Mouse (Mus musculus) limb, embryonic 13.5 days (tissue): ENCODE data around the gene Haus2. TPM values are rescaled to one million over a fixed set of nuclear protein-coding genes. Genes with fewer than 3 reads are reported as not detected.

ENCODE experiments used
- ATAC-seq: fragments of 200-750 bp; cut with Nextera tagmentation; 2 replicates; pipeline ENCODE4 v1.8.0; 2017; ENCODE audit warnings: low read depth, moderate number of reproducible peaks, moderate TSS enrichment; ENCODE audit not compliant: low FRiP score
- H3K27ac ChIP-seq: fragments of 300-500 bp; sonication (generic); 2 replicates; pipeline ENCODE4 v1.5.1; 2015; ENCODE audit warnings: inconsistent platforms, mild to moderate bottlenecking, moderate library complexity
- H3K27me3 ChIP-seq: fragments of 300-500 bp; sonication (generic); 2 replicates; pipeline ENCODE4 v1.6.1; 2015; ENCODE audit warnings: mild to moderate bottlenecking, inconsistent platforms
- H3K36me3 ChIP-seq: fragments of 300-500 bp; sonication (generic); 2 replicates; pipeline ENCODE4 v1.6.1; 2015; ENCODE audit warnings: inconsistent platforms, mild to moderate bottlenecking, moderate library complexity
- H3K4me1 ChIP-seq: fragments of 300-500 bp; sonication (generic); 2 replicates; pipeline ENCODE4 v1.6.1; 2015; ENCODE audit warnings: inconsistent platforms
- H3K4me2 ChIP-seq: fragments of 300-500 bp; sonication (generic); replicated peaks from 2 replicates; pipeline ENCODE4 v1.6.1; 2015; ENCODE audit warnings: inconsistent platforms, mild to moderate bottlenecking, moderate library complexity
- H3K4me3 ChIP-seq: fragments of 300-500 bp; sonication (generic); 2 replicates; pipeline ENCODE4 v1.5.1; 2015; ENCODE audit warnings: moderate library complexity, mild to moderate bottlenecking, inconsistent platforms
- H3K9ac ChIP-seq: fragments of 300-500 bp; sonication (generic); 2 replicates; pipeline ENCODE4 v1.6.1; 2015; ENCODE audit warnings: mild to moderate bottlenecking, inconsistent platforms
- H3K9me3 ChIP-seq: fragments of 300-500 bp; sonication (generic); 2 replicates; pipeline ENCODE4 v1.6.1; 2016; ENCODE audit warnings: inconsistent platforms
- WGBS: fragments of 180-500 bp; shearing (Covaris S2); methylation state at CpG from one replicate; pipeline ENCODE4 v1.1.7; 2015; 5-methylcytosine and 5-hydroxymethylcytosine counted together
- polyA plus RNA-seq: library from polyadenylated mRNA; unstranded; fragments of >200 nt; fragmentation: Nextera tagmentation; extraction: Ambion mirVana; gene quantifications from 2 replicates; pipeline ENCODE4 v1.2.1, GENCODE M21; 2015

The Haus2 gene
- polyA plus RNA-seq, 1 experiment from 2014 or later = 26.4 TPM

GRCm38 (mm10) chr2:120575121-120575520, 34.1 kb upstream of the Haus2 start:
- 39% methylated on average over 3 of the region's 3 CpGs for WGBS
- 0 out of 2 replicates have a peak overlapping the region, but pooled peaks have one; percentile 0 for H3K4me2 ChIP-seq
- peaks cover 26% of the 10 kb centered on the region for H3K4me1 ChIP-seq
- H3K9me3 ChIP-seq = no peaks in the 10 kb centered on the region
- no peak overlapping the region for H3K9ac ChIP-seq
- H3K27me3 ChIP-seq = no peaks in the 10 kb centered on the region
- no peak overlapping the region for H3K4me3 ChIP-seq
- H3K27ac ChIP-seq = no peak overlapping the region
- H3K36me3 ChIP-seq = peaks cover 16% of the 10 kb centered on the region
- ATAC-seq = no peak

GRCm38 (mm10) chr2:120575978-120576377, 33.2 kb upstream of the Haus2 start:
- Histone ChIP-seq H3K27me3 (no peaks in the 10 kb centered on the region), H3K4me3 (no peak overlapping the region), H3K9me3 (no peaks in the 10 kb centered on the region), H3K36me3 (peaks cover 16% of the 10 kb centered on the region), H3K4me1 (peaks cover 26% of the 10 kb centered on the region), H3K9ac (no peak overlapping the region), H3K4me2 (no peak overlapping the region), H3K27ac (no peak overlapping the region)
- no peak for ATAC-seq
- WGBS = 87% methylated on average over 2 of the region's 2 CpGs

- Histone ChIP-seq H3K36me3 (0 out of 2 replicates have a peak, but pooled peaks cover 5% of the 10 kb centered on the region), H3K4me2 (no peak overlapping the region), H3K4me1 (peaks cover 26% of the 10 kb centered on the region), H3K9me3 (no peaks in the 10 kb centered on the region), H3K4me3 (no peak overlapping the region), H3K27ac (no peak overlapping the region), H3K9ac (no peak overlapping the region), H3K27me3 (no peaks in the 10 kb centered on the region)
- ATAC-seq = no peak
- WGBS = 70% methylated on average over 4 of the region's 4 CpGs
These were observed 31.4 kb upstream of the Haus2 start for GRCm38 (mm10) chr2:120577799-120578198.

GRCm38 (mm10) chr2:120578286-120578685, 30.9 kb upstream of the Haus2 start:
- no peak overlapping the region for H3K27ac ChIP-seq
- ATAC-seq = no peak
- 81% methylated on average over 5 of the region's 5 CpGs for WGBS

GRCm38 (mm10) chr2:120589759-120590158, 19.4 kb upstream of the Haus2 start:
- H3K4me1 ChIP-seq = no peaks in the 10 kb centered on the region
- H3K9me3 ChIP-seq = no peaks in the 10 kb centered on the region
- 87% methylated on average over 5 of the region's 5 CpGs for WGBS
- no peak overlapping the region for H3K4me2 ChIP-seq
- no peak overlapping the region for H3K4me3 ChIP-seq
- no peaks in the 10 kb centered on the region for H3K27me3 ChIP-seq
- ATAC-seq = no peak
- peaks cover 75% of the 10 kb centered on the region for H3K36me3 ChIP-seq
- H3K9ac ChIP-seq = no peak overlapping the region
- no peak overlapping the region for H3K27ac ChIP-seq

More at GRCm38 (mm10) chr2:120578286-120578685, 30.9 kb upstream of the Haus2 start:
- H3K4me3 ChIP-seq = no peak overlapping the region
- H3K4me2 ChIP-seq = no peak overlapping the region
- H3K9me3 ChIP-seq = no peaks in the 10 kb centered on the region
- H3K36me3 ChIP-seq = 0 out of 2 replicates have a peak, but pooled peaks cover 5% of the 10 kb centered on the region
- H3K27me3 ChIP-seq = no peaks in the 10 kb centered on the region
- no peak overlapping the region for H3K9ac ChIP-seq
- peaks cover 26% of the 10 kb centered on the region for H3K4me1 ChIP-seq

- no peak overlapping the region for H3K27ac ChIP-seq
- H3K36me3 ChIP-seq = peaks cover 72% of the 10 kb centered on the region
- no peak overlapping the region for H3K9ac ChIP-seq
- no peak overlapping the region for H3K4me3 ChIP-seq
- H3K9me3 ChIP-seq = no peaks in the 10 kb centered on the region
- ATAC-seq = no peak
- H3K4me2 ChIP-seq = no peak overlapping the region
- WGBS = 86% methylated on average over 1 of the region's 1 CpGs
- no peaks in the 10 kb centered on the region for H3K4me1 ChIP-seq
- H3K27me3 ChIP-seq = no peaks in the 10 kb centered on the region
These were observed 17.0 kb upstream of the Haus2 start for GRCm38 (mm10) chr2:120592227-120592626.

GRCm38 (mm10) chr2:120597734-120598133, 11.4 kb upstream of the Haus2 start:
- ATAC-seq = no peak
- WGBS = 87% methylated on average over 2 of the region's 2 CpGs
- Histone ChIP-seq H3K27ac (no peak overlapping the region), H3K4me1 (no peaks in the 10 kb centered on the region), H3K4me2 (no peak overlapping the region), H3K9me3 (no peaks in the 10 kb centered on the region), H3K9ac (no peak overlapping the region), H3K36me3 (peaks cover 85% of the 10 kb centered on the region), H3K4me3 (no peak overlapping the region), H3K27me3 (no peaks in the 10 kb centered on the region)

- H3K4me1 ChIP-seq = no peaks in the 10 kb centered on the region
These were observed 9.7 kb upstream of the Haus2 start for GRCm38 (mm10) chr2:120599506-120599905.

GRCm38 (mm10) chr2:120606021-120606690, 3.0 kb upstream of the Haus2 start:
- H3K27me3 ChIP-seq = no peaks in the 10 kb centered on the region
- H3K36me3 ChIP-seq = peaks cover 20% of the 10 kb centered on the region
- H3K4me2 ChIP-seq = no peak overlapping the region
- H3K27ac ChIP-seq = no peak overlapping the region
- H3K9me3 ChIP-seq = no peaks in the 10 kb centered on the region
- H3K4me3 ChIP-seq = no peak overlapping the region
- H3K9ac ChIP-seq = no peak overlapping the region
- H3K4me1 ChIP-seq = peaks cover 20% of the 10 kb centered on the region
- WGBS = 84% methylated on average over 6 of the region's 6 CpGs
- ATAC-seq = no peak

More at GRCm38 (mm10) chr2:120599506-120599905, 9.7 kb upstream of the Haus2 start:
- Histone ChIP-seq H3K4me3 (no peak overlapping the region), H3K27ac (no peak overlapping the region), H3K36me3 (peaks cover 76% of the 10 kb centered on the region), H3K27me3 (no peaks in the 10 kb centered on the region), H3K9me3 (no peaks in the 10 kb centered on the region), H3K9ac (no peak overlapping the region), H3K4me2 (no peak overlapping the region)
- no peak for ATAC-seq
- WGBS = 93% methylated on average over 4 of the region's 4 CpGs

GRCm38 (mm10) chr2:120616279-120617163, 7.3 kb downstream of the Haus2 start:
- H3K36me3 ChIP-seq = peaks cover 50% of the 10 kb centered on the region
- H3K4me3 ChIP-seq = no peak overlapping the region
- no peak overlapping the region for H3K27ac ChIP-seq
- no peaks in the 10 kb centered on the region for H3K27me3 ChIP-seq
- no peak overlapping the region for H3K9ac ChIP-seq
- 89% methylated on average over 5 of the region's 5 CpGs for WGBS
- H3K4me1 ChIP-seq = no peaks in the 10 kb centered on the region
- H3K9me3 ChIP-seq = no peaks in the 10 kb centered on the region
- ATAC-seq = no peak
- no peak overlapping the region for H3K4me2 ChIP-seq

GRCm38 (mm10) chr2:120619538-120619937, 10.4 kb downstream of the Haus2 start:
- H3K27ac ChIP-seq = no peak overlapping the region
- no peaks in the 10 kb centered on the region for H3K4me1 ChIP-seq
- H3K27me3 ChIP-seq = no peaks in the 10 kb centered on the region
- 100% methylated on average over 1 of the region's 1 CpGs for WGBS
- peaks cover 40% of the 10 kb centered on the region for H3K36me3 ChIP-seq
- no peaks in the 10 kb centered on the region for H3K9me3 ChIP-seq
- no peak overlapping the region for H3K4me3 ChIP-seq
- H3K9ac ChIP-seq = no peak overlapping the region
- no peak for ATAC-seq
- no peak overlapping the region for H3K4me2 ChIP-seq

- H3K4me1 ChIP-seq = no peaks in the 10 kb centered on the region
- no peaks in the 10 kb centered on the region for H3K27me3 ChIP-seq
- no peak for ATAC-seq
- no peak overlapping the region for H3K4me3 ChIP-seq
- no peak overlapping the region for H3K27ac ChIP-seq
- H3K9ac ChIP-seq = no peak overlapping the region
- H3K4me2 ChIP-seq = no peak overlapping the region
- H3K36me3 ChIP-seq = peaks cover 17% of the 10 kb centered on the region
- H3K9me3 ChIP-seq = no peaks in the 10 kb centered on the region
These were observed 13.7 kb downstream of the Haus2 start for GRCm38 (mm10) chr2:120622920-120623319.
